Mouse (Mus musculus) monocyte, adult 2 months (primary cell): ENCODE results near the gene Fam166a.

Experiments used
- DNase-seq, 2 experiments: peaks; one replicate each; pipeline ENCODE4 v3.0.0; 2022; ENCODE audit warnings: low spot score in 2 of 2, low read depth in 1 of 2

The Fam166a gene

GRCm38 (mm10) chr2:25223681-25224491, 5.3 kb downstream of the Fam166a start:
- peak in 1 of 2 experiments; percentile 69 for DNase-seq

- DNase-seq, result no peak
Observed at GRCm38 (mm10) chr2:25224492-25224765, 5.9 kb downstream of the Fam166a start, which contains the start of gene Tubb4b. TSS of gene Tubb4b (minus strand) at chr2:25224702.

GRCm38 (mm10) chr2:25224766-25225752, 6.5 kb downstream of the Fam166a start:
- peak; percentile 97 to 98 for DNase-seq

- no peak for DNase-seq
Observed at GRCm38 (mm10) chr2:25225811-25226379, 7.3 kb downstream of the Fam166a start.

- no peak for DNase-seq
Observed at GRCm38 (mm10) chr2:25226864-25227263, 8.3 kb downstream of the Fam166a start.

- no peak for DNase-seq
Observed at GRCm38 (mm10) chr2:25227406-25227805, 8.9 kb downstream of the Fam166a start.

- peak; percentile 74 to 76 for DNase-seq
Observed at GRCm38 (mm10) chr2:25228431-25228889, 9.9 kb downstream of the Fam166a start.

GRCm38 (mm10) chr2:25228995-25229530, 10.5 kb downstream of the Fam166a start:
- DNase-seq, result no peak

- DNase-seq, result no peak
Observed at GRCm38 (mm10) chr2:25229582-25229981, 11.0 kb downstream of the Fam166a start.

- DNase-seq, result no peak
Observed at GRCm38 (mm10) chr2:25230581-25230980, 12.0 kb downstream of the Fam166a start.

- DNase-seq, result no peak
Observed at GRCm38 (mm10) chr2:25231038-25231437, 12.5 kb downstream of the Fam166a start.

- no peak for DNase-seq
Observed at GRCm38 (mm10) chr2:25233421-25233820, 14.9 kb downstream of the Fam166a start.

GRCm38 (mm10) chr2:25234050-25234449, 15.5 kb downstream of the Fam166a start, which contains the start of gene Slc34a3:
TSS of gene Slc34a3 (minus strand) at chr2:25234364.
- DNase-seq, result no peak

GRCm38 (mm10) chr2:25234551-25235220, 16.1 kb downstream of the Fam166a start:
- no peak for DNase-seq

- no peak for DNase-seq
Observed at GRCm38 (mm10) chr2:25236614-25237013, 18.1 kb downstream of the Fam166a start, which contains the start of gene Rnf224. TSS of gene Rnf224 (minus strand) at chr2:25236787.

- DNase-seq, result no peak
Observed at GRCm38 (mm10) chr2:25237522-25237921, 19.0 kb downstream of the Fam166a start.

- no peak for DNase-seq
Observed at GRCm38 (mm10) chr2:25238106-25238505, 19.6 kb downstream of the Fam166a start.

- no peak for DNase-seq
Observed at GRCm38 (mm10) chr2:25239766-25240165, 21.2 kb downstream of the Fam166a start.

- no peak for DNase-seq
Observed at GRCm38 (mm10) chr2:25240310-25240709, 21.8 kb downstream of the Fam166a start.

- no peak for DNase-seq
Observed at GRCm38 (mm10) chr2:25240723-25241437, 22.3 kb downstream of the Fam166a start.
